Mouse (Mus musculus) heart, postnatal 25 days (tissue): Measurements from ENCODE around the gene Ccl1. TPM values are rescaled to one million over a fixed set of nuclear protein-coding genes. Genes with fewer than 3 reads are reported as not detected.

ENCODE experiments used
- DNase-seq: peaks from one replicate; pipeline ENCODE4 v3.0.0; 2022; ENCODE audit warnings: low spot score
- intact Hi-C: fragments of 180-260 bp; cut with DNase I; formaldehyde crosslinking; loops from one replicate; pipeline ENCODE4 v1.15.1; 2025
- total RNA-seq, 2 experiments: library from RNA; stranded (reverse); gene quantifications; 2 replicates each; pipeline ENCODE4 v1.2.3; 2021

Gene Ccl1
- total RNA-seq, 2 experiments from 2014 or later = not detected

- DNase-seq = no peak
- intact Hi-C loops = no loop called here
Measured at GRCm38 (mm10) chr11:82214405-82214804, 91.1 kb downstream of the Ccl1 start.

- DNase-seq = no peak
- intact Hi-C loops = no loop called here
Measured at GRCm38 (mm10) chr11:82206960-82207488, 98.5 kb downstream of the Ccl1 start.

- DNase-seq = no peak
- intact Hi-C loops = no loop called here
Measured at GRCm38 (mm10) chr11:82205221-82205620, 100.3 kb downstream of the Ccl1 start.

GRCm38 (mm10) chr11:82203706-82204105 is 101.8 kb downstream of the Ccl1 start:
- intact Hi-C loops = no loop called here
- no peak for DNase-seq

DNA sequence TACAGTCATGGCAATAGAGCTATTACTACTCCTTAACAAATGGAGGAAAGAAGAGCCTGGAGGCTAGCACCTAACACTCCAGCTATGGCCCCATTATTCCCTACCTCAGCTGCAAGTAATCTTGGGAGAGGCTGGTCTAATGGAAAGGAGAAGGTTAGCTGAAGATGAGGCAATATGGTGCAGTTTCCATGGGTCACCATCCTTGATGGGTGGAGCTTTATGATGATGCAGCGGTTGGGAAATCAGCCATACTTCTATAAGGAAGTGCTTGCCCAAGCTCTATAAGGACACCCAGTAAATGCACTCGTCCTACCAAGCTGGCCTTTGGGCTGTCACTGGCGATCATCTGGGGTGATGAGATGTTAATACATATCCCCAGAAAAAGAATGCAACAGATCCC is 107.7 kb downstream of the Ccl1 start:
- intact Hi-C loops = no loop called here
- DNase-seq = no peak

GRCm38 (mm10) chr11:82194980-82195379 is 110.5 kb downstream of the Ccl1 start:
- DNase-seq = no peak
- intact Hi-C loops = no loop called here

GRCm38 (mm10) chr11:82193826-82194225 is 111.7 kb downstream of the Ccl1 start:
- no peak for DNase-seq
- intact Hi-C loops = no loop called here

DNA sequence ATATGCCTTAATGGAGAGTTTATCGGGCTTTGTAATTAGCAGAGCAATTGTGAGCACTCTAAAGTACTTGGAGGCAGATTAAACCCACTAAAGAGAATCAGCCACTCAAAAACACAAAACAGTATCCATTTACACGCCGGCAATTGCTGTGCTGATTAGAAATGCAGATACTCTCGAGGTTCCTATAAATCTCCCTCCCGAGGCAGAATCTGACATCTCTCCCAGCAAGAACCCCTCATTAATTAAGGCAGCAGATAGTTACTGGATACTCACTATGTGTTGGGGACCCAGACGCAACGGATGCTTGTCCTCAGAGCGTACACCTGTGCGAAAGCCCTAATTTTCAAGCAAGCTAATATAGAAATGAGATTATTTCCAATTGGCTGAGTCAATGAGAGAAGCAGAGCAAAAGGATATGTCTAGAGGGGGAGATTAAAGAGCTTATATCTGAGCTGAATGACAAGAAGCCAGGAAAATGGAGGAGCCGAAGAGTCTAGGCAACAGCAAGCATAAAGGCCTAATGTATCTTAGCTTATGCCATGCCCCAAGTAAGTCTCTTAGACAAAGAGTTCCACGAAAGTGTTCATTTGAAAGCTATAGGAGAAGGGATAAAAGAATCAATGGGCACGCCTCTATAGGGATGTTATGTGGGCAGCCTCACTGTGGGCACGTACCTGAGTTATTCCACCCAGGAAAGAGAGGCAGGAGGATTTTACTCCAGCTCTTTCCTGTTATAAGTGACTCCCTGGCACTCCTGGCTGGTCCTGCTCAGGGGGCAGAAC is 115.5 kb downstream of the Ccl1 start:
- intact Hi-C loops = no loop called here
- DNase-seq = no peak

- intact Hi-C loops = no loop called here
Measured at GRCm38 (mm10) chr11:82185684-82186083, 119.8 kb downstream of the Ccl1 start.

DNA sequence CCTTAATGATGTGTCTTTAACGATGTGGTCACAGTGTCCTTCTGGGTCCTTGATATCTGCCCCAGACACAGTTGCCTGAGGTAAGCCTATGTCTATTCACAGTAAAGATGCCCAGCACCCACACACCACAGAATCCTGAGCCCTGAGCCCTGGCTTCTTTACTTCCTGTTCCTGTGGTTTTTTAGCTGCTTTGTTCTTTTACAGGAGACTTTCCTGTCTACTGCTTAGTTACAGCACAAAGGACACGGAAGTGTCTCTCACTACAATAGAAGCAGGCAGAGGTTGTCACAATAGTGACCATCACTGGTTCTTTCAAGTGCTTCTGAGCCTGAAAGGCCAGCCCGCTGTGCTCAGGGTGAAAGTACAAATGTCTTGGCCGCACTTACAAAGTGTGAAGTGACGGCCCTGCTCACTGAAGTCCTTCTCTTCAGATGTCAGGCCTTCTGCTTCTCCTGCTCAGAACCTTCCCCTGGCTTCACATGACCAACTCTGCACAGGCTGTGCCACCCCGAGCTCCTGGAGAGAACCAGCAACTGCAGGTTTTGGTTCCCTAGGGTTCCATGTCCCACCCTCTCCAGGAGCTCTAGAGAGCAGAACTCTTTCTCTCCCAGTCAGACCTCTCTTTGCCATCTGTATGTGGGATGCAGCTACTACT is 122.1 kb downstream of the Ccl1 start:
- intact Hi-C loops = no loop called here
- DNase-seq = no peak

More at GRCm38 (mm10) chr11:82185684-82186083, 119.8 kb downstream of the Ccl1 start:
- DNase-seq = no peak

GRCm38 (mm10) chr11:82182401-82182800 is 123.1 kb downstream of the Ccl1 start:
- intact Hi-C loops = no loop called here
- DNase-seq = no peak

DNA sequence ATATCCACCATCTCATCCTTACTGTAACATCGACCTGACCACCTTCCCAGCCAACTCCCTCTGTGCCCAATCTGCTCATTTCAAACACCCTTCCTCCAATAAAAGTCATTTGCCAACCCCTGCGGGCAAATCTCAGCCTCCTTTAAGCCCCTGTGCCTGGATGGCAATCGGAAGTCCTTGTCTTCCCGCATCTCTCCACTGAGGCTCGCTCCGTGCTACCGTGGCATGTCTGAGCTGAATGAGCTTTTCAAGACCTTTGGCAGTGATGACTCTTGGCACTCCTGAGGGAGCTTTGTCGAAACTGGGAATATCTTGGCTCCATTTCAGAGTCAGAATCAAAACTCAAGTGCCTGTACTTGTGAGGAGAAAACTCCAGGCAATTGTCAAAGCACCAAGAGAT is 124.2 kb downstream of the Ccl1 start:
- DNase-seq = no peak
- intact Hi-C loops = no loop called here

DNA sequence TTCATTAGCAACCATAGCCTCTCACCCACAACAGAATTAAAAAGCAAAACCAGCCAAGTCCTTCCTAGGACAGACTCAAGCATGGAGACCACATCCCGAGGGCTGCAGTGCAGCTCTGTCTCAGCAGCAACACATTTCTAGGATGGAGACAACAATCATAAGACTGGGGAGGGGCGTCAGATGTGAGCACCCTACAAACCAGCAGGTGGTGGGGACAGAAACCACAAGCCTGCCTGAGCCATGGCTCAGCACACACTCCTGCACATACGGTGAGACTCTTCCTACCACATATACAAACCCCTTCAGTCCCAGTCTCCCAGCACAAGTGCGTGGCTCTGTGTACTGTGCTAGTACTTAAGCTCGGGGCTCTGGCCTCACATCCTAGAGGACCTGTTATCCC is 127.3 kb downstream of the Ccl1 start:
- intact Hi-C loops = loop anchor here (5.0 kb wide), 1 partner anchor 546 kb away; no protein-coding TSS in a partner anchor
- no peak for DNase-seq

GRCm38 (mm10) chr11:82177711-82178110 is 127.8 kb downstream of the Ccl1 start:
- no peak for DNase-seq
- intact Hi-C loops = loop anchor here (1.0 to 5.0 kb wide), 3 partner anchors 129 to 545 kb away; no protein-coding TSS in a partner anchor

GRCm38 (mm10) chr11:82174794-82175193 is 130.7 kb downstream of the Ccl1 start:
- intact Hi-C loops = loop anchor here (5.0 kb wide), 1 partner anchor 542 kb away; no protein-coding TSS in a partner anchor
- DNase-seq = peak; percentile 49

DNA sequence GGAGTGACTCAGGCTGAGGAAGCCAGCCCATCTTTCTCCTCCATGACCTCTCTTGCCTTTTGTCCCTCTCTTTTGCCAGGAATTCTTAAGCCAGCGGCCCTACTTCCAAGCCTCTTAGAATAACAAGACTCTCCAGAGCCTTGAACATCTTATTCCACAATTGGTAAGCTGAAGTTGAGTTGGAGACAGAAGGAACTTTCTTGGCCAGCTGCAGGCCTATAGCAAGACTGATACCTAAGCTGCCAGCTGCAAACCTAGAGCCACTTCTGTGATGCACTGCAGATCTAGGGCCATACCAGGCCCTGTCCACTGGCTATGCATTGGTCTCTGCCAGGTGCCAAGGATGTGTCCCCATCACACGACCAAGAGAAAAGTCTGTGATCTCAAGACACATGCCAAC is 132.0 kb downstream of the Ccl1 start:
- peak; percentile 31 for DNase-seq

DNA sequence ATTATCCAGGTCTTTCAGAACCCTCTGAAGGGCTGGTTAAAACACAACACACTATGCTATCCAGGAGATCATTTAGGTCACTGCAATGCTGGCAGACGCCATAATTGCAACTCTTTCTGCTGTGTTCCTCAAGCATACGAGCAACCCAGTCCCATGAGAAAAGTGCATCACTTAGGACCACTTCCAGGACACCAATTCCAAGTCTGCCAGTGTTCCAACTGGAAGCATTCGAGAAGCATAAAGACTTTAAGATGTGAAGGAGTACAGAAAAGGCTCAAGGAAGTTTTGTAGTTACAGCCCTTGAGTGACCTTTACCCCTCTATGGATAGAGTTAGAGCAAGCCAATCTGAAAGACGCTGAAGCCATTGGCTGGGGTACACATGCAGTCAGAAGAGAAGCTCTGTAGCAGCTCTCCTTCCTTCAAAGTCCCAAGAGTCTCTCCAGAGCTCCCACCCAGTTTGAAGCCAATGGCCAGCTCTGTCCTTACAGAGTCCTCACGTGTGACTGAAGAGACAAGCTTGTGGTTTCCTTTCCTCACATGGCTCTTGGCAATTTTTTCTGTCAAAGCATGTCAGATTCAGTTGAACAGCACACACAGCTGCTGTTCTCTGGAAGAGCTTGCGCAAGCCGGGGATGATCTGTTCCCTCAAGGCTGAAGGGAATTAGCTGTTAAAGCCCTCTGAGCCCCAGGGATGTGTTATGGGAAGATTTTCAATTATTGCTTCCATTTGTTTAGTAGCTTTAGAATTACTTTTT is 134.0 kb downstream of the Ccl1 start:
- intact Hi-C loops = no loop called here
- peak; percentile 62 for DNase-seq

More for the DNA sequence above, 132.0 kb downstream of the Ccl1 start:
- intact Hi-C loops = no loop called here

DNA sequence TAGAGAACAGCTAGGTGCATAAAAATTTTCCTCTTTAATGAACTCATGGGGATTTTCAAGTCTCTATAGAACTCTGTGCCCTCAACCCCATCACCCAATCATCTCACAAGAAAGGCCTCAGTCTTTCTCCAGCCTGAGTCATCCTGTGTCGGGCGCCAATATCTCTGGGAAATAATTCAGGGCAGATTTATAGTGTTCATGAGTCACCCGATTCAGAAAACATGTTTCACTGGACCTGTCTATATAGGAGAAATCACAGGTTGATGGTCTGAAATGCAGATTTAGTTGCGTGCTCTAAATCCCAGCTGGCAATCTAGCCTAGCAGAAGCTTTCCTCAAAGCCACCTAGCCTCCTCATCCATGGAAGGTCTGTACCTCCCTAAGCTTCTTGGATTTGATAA is 136.0 kb downstream of the Ccl1 start:
- no peak for DNase-seq
- intact Hi-C loops = no loop called here

- DNase-seq = no peak
- intact Hi-C loops = no loop called here
Measured at GRCm38 (mm10) chr11:82168308-82168707, 137.2 kb downstream of the Ccl1 start.

- intact Hi-C loops = no loop called here
- no peak for DNase-seq
Measured at GRCm38 (mm10) chr11:82163285-82163684, 142.2 kb downstream of the Ccl1 start.
